Mouse (Mus musculus) lung, adult 2 months (tissue): ENCODE results near the gene Tgfbr3. TPM values are rescaled to one million over a fixed set of nuclear protein-coding genes. Genes with fewer than 3 reads are reported as not detected.

Source experiments
- DNase-seq: peaks from one replicate; pipeline ENCODE4 v3.0.0; 2022
- H3K4me1 ChIP-seq: fragments of 200-500 bp; 2 replicates; pipeline ENCODE4 v1.6.1; 2011; ENCODE audit warnings: low read length; ENCODE audit not compliant: control insufficient read depth, insufficient read depth
- H3K4me3 ChIP-seq: fragments of 200-500 bp; replicated peaks from 2 replicates; pipeline ENCODE3; 2011; ENCODE audit warnings: low read depth, mild to moderate bottlenecking, control low read depth, low read length; ENCODE audit errors: extremely low read depth
- CTCF ChIP-seq: fragments of 200-500 bp; IDR thresholded peaks from 2 replicates; pipeline ENCODE4 v1.5.1; 2011; ENCODE audit warnings: mild to moderate bottlenecking, low read length, control low read depth; ENCODE audit not compliant: insufficient read depth
- POLR2A ChIP-seq: fragments of 200-500 bp; IDR thresholded peaks from 2 replicates; pipeline ENCODE4 v1.6.1; 2011; ENCODE audit warnings: low read depth, mild to moderate bottlenecking, control low read depth, low read length, borderline replicate concordance; ENCODE audit errors: extremely low read depth
- WGBS: fragments of 180-500 bp; shearing (Covaris S2); methylation state at CpG from one replicate; pipeline ENCODE4 v1.1.7; 2018; 5-methylcytosine and 5-hydroxymethylcytosine counted together
- polyA plus RNA-seq: library from polyadenylated mRNA; depleted of rRNA; stranded (reverse); fragments of >200 nt; gene quantifications from 2 replicates; pipeline ENCODE4 v1.2.3, GENCODE M21; 2012; rRNA removed

The Tgfbr3 gene
- 44.8 and 47.3 TPM in 2 replicates for polyA plus RNA-seq

GRCm38 (mm10) chr5:107289234-107289764, at the start of gene Tgfbr3:
TSS of gene Tgfbr3 (minus strand) at chr5:107289629.
- TF ChIP-seq POLR2A (peak; percentile 80; the same call in 1 of the 2 replicates), CTCF (peak; percentile 6; the same call in 1 of the 2 replicates)
- WGBS: under 1% methylated on average over 54 of the region's 54 CpGs
- DNase-seq: peak; percentile 75
- Histone ChIP-seq H3K4me1 (peaks cover 6% of the 10 kb centered on the region), H3K4me3 (peak within 1 kb of the TSS; percentile 92)

GRCm38 (mm10) chr5:107330916-107331421, 41.5 kb upstream of the Tgfbr3 start, which contains the start of gene Brdt:
TSS of gene Brdt (plus strand) at chr5:107331159.
- no peak for DNase-seq
- WGBS: 90% methylated on average over 30 of the region's 30 CpGs
- no peak for TF ChIP-seq POLR2A
- no peak for TF ChIP-seq CTCF
- no peaks in the 10 kb centered on the region for H3K4me1 ChIP-seq
- H3K4me3 ChIP-seq: no peak within 1 kb of the TSS

DNA sequence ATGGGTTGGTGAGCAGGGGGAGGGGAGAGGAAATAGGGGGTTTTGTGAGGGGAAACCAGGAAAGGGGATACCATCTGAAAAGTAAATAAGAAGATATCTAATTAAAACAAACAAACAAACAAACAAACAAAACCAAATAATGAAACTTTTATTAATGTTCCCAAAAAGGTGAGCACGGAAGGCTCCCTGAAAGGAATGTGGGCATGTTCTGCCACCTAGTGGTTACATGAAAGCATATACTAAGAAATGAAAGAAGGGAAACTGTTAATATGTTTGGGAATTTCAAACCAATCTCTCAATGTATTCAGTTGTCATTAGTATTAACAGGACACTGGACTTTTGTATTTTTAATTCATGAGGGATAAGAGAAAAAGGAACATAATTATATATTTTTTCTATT, 31.3 kb upstream of the Tgfbr3 start:
- 2% methylated on average over 1 of the region's 1 CpGs for WGBS
- TF ChIP-seq CTCF: peak; percentile 47
- TF ChIP-seq POLR2A: no peak
- no peaks in the 10 kb centered on the region for H3K4me1 ChIP-seq
- H3K4me3 ChIP-seq: no peak overlapping the region
- DNase-seq: no peak

GRCm38 (mm10) chr5:107317141-107317540, 27.7 kb upstream of the Tgfbr3 start:
- H3K4me1 ChIP-seq: no peaks in the 10 kb centered on the region
- TF ChIP-seq POLR2A: no peak
- TF ChIP-seq CTCF: no peak
- no peak overlapping the region for H3K4me3 ChIP-seq
- 92% methylated on average over 7 of the region's 7 CpGs for WGBS
- no peak for DNase-seq

DNA sequence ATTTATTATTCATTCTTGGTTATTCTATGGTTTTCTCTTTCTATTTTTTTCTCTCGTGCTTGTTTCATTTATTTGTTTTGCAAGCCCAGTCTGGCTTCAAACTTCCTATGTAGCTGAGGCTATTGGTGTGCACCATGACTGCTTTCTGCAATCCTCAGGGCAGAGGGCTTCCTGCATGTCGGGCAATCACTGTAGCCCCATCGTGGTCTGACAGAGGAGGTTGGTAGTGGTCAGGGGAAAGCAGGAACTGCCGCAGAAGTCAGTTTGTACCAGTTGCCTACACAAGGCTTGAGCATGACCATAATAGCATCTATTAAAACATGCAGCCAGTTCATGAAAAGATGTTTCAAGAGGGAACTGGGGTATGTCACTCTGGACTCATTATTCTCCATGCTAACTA, 18.0 kb upstream of the Tgfbr3 start:
- Histone ChIP-seq H3K4me3 (no peak overlapping the region), H3K4me1 (no peaks in the 10 kb centered on the region)
- DNase-seq: no peak
- TF ChIP-seq CTCF (no peak), POLR2A (no peak)
- 64% methylated on average over 4 of the region's 4 CpGs for WGBS

DNA sequence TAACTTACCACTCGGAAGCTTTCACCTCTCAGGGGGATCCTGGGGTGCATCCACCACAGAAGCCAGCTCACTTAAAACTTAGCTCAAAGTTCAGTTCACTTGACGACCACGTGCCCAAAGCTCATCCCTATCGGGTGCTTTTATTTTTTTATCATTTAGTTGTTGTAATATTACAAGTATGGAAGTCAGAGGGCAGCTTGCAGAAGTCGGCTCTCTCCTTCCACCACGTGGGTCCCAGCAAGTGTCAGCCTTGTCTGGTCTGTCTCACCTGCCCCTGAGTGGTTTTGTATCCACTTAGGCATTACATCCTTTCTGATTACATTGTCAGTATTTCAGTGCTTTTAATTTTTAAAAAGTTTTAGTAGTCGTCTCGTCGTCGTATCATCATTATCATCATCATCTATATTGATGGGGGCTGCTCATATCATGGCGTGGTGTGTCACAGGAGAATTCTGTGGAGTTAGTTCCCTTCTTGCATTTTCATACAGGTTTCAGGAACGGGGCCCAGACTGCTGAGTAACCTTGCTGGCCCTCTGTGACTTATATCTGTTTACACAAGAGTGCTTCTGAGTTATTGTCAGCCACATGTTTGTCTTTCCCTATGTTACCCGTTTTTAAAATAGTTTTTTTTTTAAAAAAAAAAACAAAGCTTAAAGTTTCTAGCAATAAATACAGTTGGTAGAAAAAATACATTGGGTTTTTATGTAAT, 14.8 kb upstream of the Tgfbr3 start:
- Histone ChIP-seq H3K4me1 (no peaks in the 10 kb centered on the region), H3K4me3 (no peak overlapping the region)
- 61% methylated on average over 13 of the region's 13 CpGs for WGBS
- DNase-seq: no peak
- no peak for TF ChIP-seq CTCF
- TF ChIP-seq POLR2A: no peak

DNA sequence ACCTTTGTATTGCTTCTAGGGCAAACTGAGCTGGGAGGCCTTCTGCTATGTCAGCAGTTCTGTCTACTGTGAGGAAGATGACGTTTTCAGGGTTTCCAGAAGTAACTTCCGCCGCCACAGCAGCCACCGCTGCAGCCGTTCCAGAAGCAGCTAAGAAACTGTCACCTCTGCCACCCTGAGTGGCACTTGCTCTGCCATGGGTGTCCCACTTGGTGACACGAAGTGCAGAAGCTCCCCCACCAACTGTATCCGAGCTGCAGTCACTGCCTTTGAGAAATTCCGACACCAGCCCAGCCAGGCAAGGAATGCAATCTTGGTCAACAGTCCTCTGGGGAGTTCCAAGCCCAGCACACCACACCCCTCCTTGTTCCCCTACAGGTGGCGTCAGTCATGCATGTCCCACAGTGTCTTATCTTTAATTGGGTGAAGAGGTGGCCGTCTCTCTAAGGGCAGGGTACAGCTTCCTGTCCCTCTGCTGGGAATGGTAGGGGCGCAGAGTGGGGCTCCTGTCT, 14.0 kb upstream of the Tgfbr3 start:
- DNase-seq: no peak
- H3K4me1 ChIP-seq: no peaks in the 10 kb centered on the region
- WGBS: 38% methylated on average over 11 of the region's 11 CpGs
- no peak overlapping the region for H3K4me3 ChIP-seq
- TF ChIP-seq CTCF (no peak), POLR2A (no peak)

GRCm38 (mm10) chr5:107298854-107299253, 9.4 kb upstream of the Tgfbr3 start:
- Histone ChIP-seq H3K4me3 (no peak overlapping the region), H3K4me1 (peaks cover 6% of the 10 kb centered on the region)
- TF ChIP-seq CTCF: no peak
- no peak for TF ChIP-seq POLR2A
- 81% methylated on average over 11 of the region's 11 CpGs for WGBS
- no peak for DNase-seq

GRCm38 (mm10) chr5:107296512-107297322, 7.3 kb upstream of the Tgfbr3 start:
- DNase-seq: no peak
- no peak overlapping the region for H3K4me3 ChIP-seq
- TF ChIP-seq POLR2A (no peak), CTCF (no peak)
- WGBS: 49% methylated on average over 9 of the region's 9 CpGs
- H3K4me1 ChIP-seq: peaks cover 6% of the 10 kb centered on the region
